Mouse (Mus musculus) thymus, adult 2 months (tissue): Measurements from ENCODE around the gene Ccdc33.

Experiments
- CTCF ChIP-seq: fragments of 200-500 bp; IDR thresholded peaks from 2 replicates; pipeline ENCODE4 v1.5.1; 2012; ENCODE audit warnings: mild to moderate bottlenecking, control low read depth, low read length, moderate library complexity, borderline replicate concordance; ENCODE audit not compliant: control insufficient read depth, poor library complexity, insufficient read depth; ENCODE audit errors: extremely low read depth
- POLR2A ChIP-seq: fragments of 200-500 bp; IDR thresholded peaks from 2 replicates; pipeline ENCODE4 v1.6.1; 2012; ENCODE audit warnings: mild to moderate bottlenecking, low read length, control low read depth, moderate library complexity; ENCODE audit not compliant: control insufficient read depth, poor library complexity, insufficient read depth; ENCODE audit errors: extremely low read depth

DNA sequence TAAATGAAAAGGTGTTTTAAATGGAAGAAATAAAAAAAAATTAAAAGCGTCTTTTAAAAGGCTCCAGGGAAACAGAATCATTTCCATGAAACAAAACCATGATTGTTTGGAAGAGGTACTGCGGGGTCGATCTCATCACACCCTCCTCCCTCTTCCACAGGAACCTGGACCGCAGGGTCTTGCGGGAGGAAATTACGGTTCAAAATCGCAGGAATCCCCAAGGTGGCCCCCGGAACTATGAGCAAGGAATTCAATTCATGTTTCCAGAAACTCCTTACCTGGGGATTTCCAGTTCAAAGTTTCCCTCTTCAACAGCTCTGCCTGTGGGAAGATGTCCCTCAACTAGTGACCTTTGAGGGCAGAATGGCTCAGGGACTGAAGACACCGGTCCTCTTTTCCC lies 4.6 kb downstream of the Ccdc33 start:
- TF ChIP-seq POLR2A (no peak), CTCF (no peak)
